Mouse (Mus musculus) kidney, adult 2 months (tissue): ENCODE data around the gene Cdkn1b. TPM values are rescaled to one million over a fixed set of nuclear protein-coding genes. Genes with fewer than 3 reads are reported as not detected.

ENCODE experiments used
- DNase-seq: peaks from one replicate; pipeline ENCODE4 v3.0.0; 2021
- H3K27ac ChIP-seq: fragments of 200-500 bp; 2 replicates; pipeline ENCODE4 v1.5.1; 2012; ENCODE audit warnings: low read depth, low read length, control low read depth, inconsistent platforms; ENCODE audit not compliant: insufficient read depth
- H3K27me3 ChIP-seq: fragments of 200-500 bp; replicated peaks from 2 replicates; pipeline ENCODE4 v1.6.1; 2012; ENCODE audit warnings: mild to moderate bottlenecking, moderate library complexity, low read length, inconsistent platforms; ENCODE audit not compliant: control insufficient read depth, insufficient read depth
- H3K36me3 ChIP-seq: fragments of 200-500 bp; 2 replicates; pipeline ENCODE4 v1.6.1; 2012; ENCODE audit warnings: mild to moderate bottlenecking, moderate library complexity, low read length, inconsistent platforms; ENCODE audit not compliant: control insufficient read depth, insufficient read depth
- H3K4me1 ChIP-seq: fragments of 200-500 bp; 2 replicates; pipeline ENCODE4 v1.6.1; 2011; ENCODE audit warnings: low read length; ENCODE audit not compliant: control insufficient read depth, insufficient read depth
- H3K4me3 ChIP-seq: fragments of 200-500 bp; 2 replicates; pipeline ENCODE4 v1.5.1; 2011; ENCODE audit warnings: mild to moderate bottlenecking, low read depth, low read length, control low read depth; ENCODE audit not compliant: insufficient read depth
- CTCF ChIP-seq: fragments of 200-500 bp; conservative IDR thresholded peaks from 2 replicates; pipeline ENCODE4 v1.5.1; 2011; ENCODE audit warnings: low read depth, mild to moderate bottlenecking, control low read depth, low read length, moderate library complexity, mixed read lengths; ENCODE audit not compliant: insufficient read depth, insufficient read length
- POLR2A ChIP-seq: fragments of 200-500 bp; IDR thresholded peaks from one replicate; pipeline ENCODE4 v1.6.1; 2011; ENCODE audit warnings: low read depth, low read length, control low read depth
- WGBS: fragments of 180-500 bp; shearing (Covaris S2); methylation state at CpG from one replicate; pipeline ENCODE4 v1.1.7; 2018; 5-methylcytosine and 5-hydroxymethylcytosine counted together
- polyA plus RNA-seq: library from polyadenylated mRNA; depleted of rRNA; stranded (reverse); fragments of >200 nt; gene quantifications from 2 replicates; pipeline ENCODE4 v1.2.3, GENCODE M21; 2012; rRNA removed

The Cdkn1b gene
- polyA plus RNA-seq, 1 experiment, result 17.1 TPM

DNA sequence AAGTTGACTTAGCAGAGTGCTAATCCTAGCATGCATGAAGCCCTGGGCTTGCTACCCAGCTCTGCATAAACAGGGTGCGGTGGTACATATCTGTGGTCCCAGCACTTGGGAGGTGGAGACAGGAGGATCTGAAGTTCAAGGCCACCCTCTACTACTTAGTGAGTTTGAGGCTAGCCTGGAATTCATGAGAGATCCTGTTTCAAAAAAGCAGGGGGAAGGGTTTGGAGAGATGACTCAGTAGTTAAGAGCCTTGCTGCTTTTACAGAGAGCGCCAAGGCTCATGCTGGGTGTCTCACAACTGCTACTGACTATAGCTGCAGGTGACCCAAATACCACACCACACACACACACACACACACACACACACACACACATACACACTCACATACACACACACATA, 49.3 kb downstream of the Cdkn1b start:
- no peak for TF ChIP-seq CTCF
- no peak for TF ChIP-seq POLR2A
- Histone ChIP-seq H3K27ac (no peak overlapping the region), H3K27me3 (no peaks in the 10 kb centered on the region), H3K4me3 (no peak overlapping the region), H3K4me1 (peaks cover 6% of the 10 kb centered on the region; the same call in 1 of the 2 replicates), H3K36me3 (no peaks in the 10 kb centered on the region)
- WGBS, result 100% methylated on average over 2 of the region's 2 CpGs
- no peak for DNase-seq

DNA sequence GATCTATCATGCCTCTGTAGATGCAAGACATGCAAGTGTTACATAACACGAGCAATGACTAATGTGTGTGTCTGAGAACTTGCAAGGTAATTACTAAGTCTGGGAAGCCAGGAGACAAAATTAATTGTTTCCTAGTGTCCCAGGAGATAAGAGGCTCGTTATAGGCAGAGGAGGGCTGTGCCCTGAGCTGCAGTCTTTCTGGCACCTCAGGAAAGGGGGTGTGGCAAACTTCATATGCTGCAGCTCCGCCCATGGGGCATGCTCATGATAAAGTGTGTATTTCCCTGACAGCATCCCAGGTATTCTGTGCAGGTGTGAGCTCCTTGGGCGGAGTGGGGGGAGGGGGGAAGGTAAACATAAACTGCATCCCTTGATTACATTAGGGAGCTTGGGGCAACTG, 51.9 kb downstream of the Cdkn1b start:
- no peak overlapping the region for H3K4me3 ChIP-seq
- DNase-seq, result no peak
- H3K36me3 ChIP-seq, result no peaks in the 10 kb centered on the region
- H3K27ac ChIP-seq, result no peak overlapping the region
- H3K4me1 ChIP-seq, result peaks cover 6% of the 10 kb centered on the region; the same call in 1 of the 2 replicates
- WGBS, result 56% methylated on average over 4 of the region's 4 CpGs
- H3K27me3 ChIP-seq, result no peaks in the 10 kb centered on the region
- TF ChIP-seq CTCF (no peak), POLR2A (no peak)

Other genes with a start within 250 kb of the Cdkn1b start
- 11.7 and 17.6 TPM in 2 replicates for gene Dusp16, start 127.8 kb upstream of the Cdkn1b start, polyA plus RNA-seq
- gene Crebl2, start 90.2 kb upstream of the Cdkn1b start, polyA plus RNA-seq, result 20.4 and 26.1 TPM in 2 replicates
- gene Gpr19, start 21.8 kb upstream of the Cdkn1b start, polyA plus RNA-seq, result 6.4 and 7.9 TPM in 2 replicates
- 0.72 and 0.79 TPM in 2 replicates for gene Apold1, start 61.3 kb downstream of the Cdkn1b start, polyA plus RNA-seq
- gene Ddx47, start 91.2 kb downstream of the Cdkn1b start, polyA plus RNA-seq, result 38.6 and 44.0 TPM in 2 replicates
- 3.3 and 4.3 TPM in 2 replicates for gene Gprc5a, start 145.2 kb downstream of the Cdkn1b start, polyA plus RNA-seq
- gene Gprc5d, start 197.9 kb downstream of the Cdkn1b start, polyA plus RNA-seq, result 0.09 and 0.19 TPM in 2 replicates